Mouse (Mus musculus): ENCODE measurements around the gene Trim43b. TPM values are rescaled to one million over a fixed set of nuclear protein-coding genes. Genes with fewer than 3 reads are reported as not detected.

Gene Trim43b
- not detected for polyA plus RNA-seq (2014; fragmentation: Illumina TruSeq; extraction: RNeasy Lipid Tissue Mini Kit (QIAGEN cat#74804))

GRCm38 (mm10) chr9:89092735-89093134 is at the start of gene Trim43b:
TSS of gene Trim43b (minus strand) at chr9:89092835.

Other genes with a start within 250 kb of the Trim43b start
- gene Bcl2a1a, start 135.9 kb downstream of the Trim43b start, polyA plus RNA-seq (2014; fragmentation: Illumina TruSeq; extraction: RNeasy Lipid Tissue Mini Kit (QIAGEN cat#74804)) = 5.2 TPM
- 27.9 TPM for gene Bcl2a1b, start 106.4 kb upstream of the Trim43b start, polyA plus RNA-seq (2014; fragmentation: Illumina TruSeq; extraction: RNeasy Lipid Tissue Mini Kit (QIAGEN cat#74804))
- gene Gm29094, start 106.5 kb upstream of the Trim43b start, polyA plus RNA-seq (2014; fragmentation: Illumina TruSeq; extraction: RNeasy Lipid Tissue Mini Kit (QIAGEN cat#74804)) = 6.2 TPM
- gene Mthfs, start 117.8 kb upstream of the Trim43b start, polyA plus RNA-seq (2014; fragmentation: Illumina TruSeq; extraction: RNeasy Lipid Tissue Mini Kit (QIAGEN cat#74804)) = 23.9 TPM